Mouse (Mus musculus) kidney, adult 2 months (tissue): Measurements from ENCODE around the gene Atrip. TPM values are rescaled to one million over a fixed set of nuclear protein-coding genes. Genes with fewer than 3 reads are reported as not detected.
A peak's percentile ranks its signal among the peaks of the same experiment; 100 is the strongest.

Experiments
- DNase-seq: peaks from one replicate; pipeline ENCODE4 v3.0.0; 2021
- H3K27ac ChIP-seq: fragments of 200-500 bp; 2 replicates; pipeline ENCODE4 v1.5.1; 2012; ENCODE audit warnings: low read depth, low read length, control low read depth, inconsistent platforms; ENCODE audit not compliant: insufficient read depth
- H3K27me3 ChIP-seq: fragments of 200-500 bp; replicated peaks from 2 replicates; pipeline ENCODE4 v1.6.1; 2012; ENCODE audit warnings: mild to moderate bottlenecking, moderate library complexity, low read length, inconsistent platforms; ENCODE audit not compliant: control insufficient read depth, insufficient read depth
- H3K36me3 ChIP-seq: fragments of 200-500 bp; 2 replicates; pipeline ENCODE4 v1.6.1; 2012; ENCODE audit warnings: mild to moderate bottlenecking, moderate library complexity, low read length, inconsistent platforms; ENCODE audit not compliant: control insufficient read depth, insufficient read depth
- H3K4me1 ChIP-seq: fragments of 200-500 bp; 2 replicates; pipeline ENCODE4 v1.6.1; 2011; ENCODE audit warnings: low read length; ENCODE audit not compliant: control insufficient read depth, insufficient read depth
- H3K4me3 ChIP-seq: fragments of 200-500 bp; 2 replicates; pipeline ENCODE4 v1.5.1; 2011; ENCODE audit warnings: mild to moderate bottlenecking, low read depth, low read length, control low read depth; ENCODE audit not compliant: insufficient read depth
- CTCF ChIP-seq: fragments of 200-500 bp; conservative IDR thresholded peaks from 2 replicates; pipeline ENCODE4 v1.5.1; 2011; ENCODE audit warnings: low read depth, mild to moderate bottlenecking, control low read depth, low read length, moderate library complexity, mixed read lengths; ENCODE audit not compliant: insufficient read depth, insufficient read length
- POLR2A ChIP-seq: fragments of 200-500 bp; IDR thresholded peaks from one replicate; pipeline ENCODE4 v1.6.1; 2011; ENCODE audit warnings: low read depth, low read length, control low read depth
- WGBS: fragments of 180-500 bp; shearing (Covaris S2); methylation state at CpG from one replicate; pipeline ENCODE4 v1.1.7; 2018; 5-methylcytosine and 5-hydroxymethylcytosine counted together
- polyA plus RNA-seq: library from polyadenylated mRNA; depleted of rRNA; stranded (reverse); fragments of >200 nt; gene quantifications from 2 replicates; pipeline ENCODE4 v1.2.3, GENCODE M21; 2012

The Atrip gene
- polyA plus RNA-seq, 1 experiment = 20.2 TPM

DNA sequence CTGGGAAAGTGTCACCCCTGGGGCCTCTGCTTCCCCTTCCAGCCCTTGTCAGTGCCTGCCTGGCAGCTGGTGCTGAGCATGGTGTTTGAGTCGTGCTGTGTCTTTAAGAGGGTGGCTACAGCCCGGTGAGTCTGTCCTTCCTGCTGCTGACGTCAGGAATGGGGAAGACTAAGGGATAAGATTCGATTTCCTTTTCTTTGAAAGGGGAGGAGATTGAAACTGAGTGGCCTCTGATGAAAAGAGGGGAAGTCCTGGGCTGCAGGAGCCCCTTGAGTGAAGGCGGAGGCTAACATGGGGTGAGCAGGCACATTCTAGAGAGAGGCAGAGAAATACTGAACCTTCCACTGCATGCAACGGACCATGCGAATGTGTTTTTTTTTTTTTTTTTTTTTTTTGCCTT is 19.2 kb downstream of the Atrip start:
- H3K36me3 ChIP-seq = no peaks in the 10 kb centered on the region
- WGBS = 3% methylated on average over 7 of the region's 7 CpGs
- no peaks in the 10 kb centered on the region for H3K27me3 ChIP-seq
- H3K4me3 ChIP-seq = peak overlapping the region; percentile 37
- H3K4me1 ChIP-seq = peaks cover 7% of the 10 kb centered on the region; the same call in 1 of the 2 replicates
- TF ChIP-seq POLR2A = no peak
- TF ChIP-seq CTCF = no peak
- peak; percentile 88 for DNase-seq
- peak overlapping the region; percentile 14 for H3K27ac ChIP-seq

DNA sequence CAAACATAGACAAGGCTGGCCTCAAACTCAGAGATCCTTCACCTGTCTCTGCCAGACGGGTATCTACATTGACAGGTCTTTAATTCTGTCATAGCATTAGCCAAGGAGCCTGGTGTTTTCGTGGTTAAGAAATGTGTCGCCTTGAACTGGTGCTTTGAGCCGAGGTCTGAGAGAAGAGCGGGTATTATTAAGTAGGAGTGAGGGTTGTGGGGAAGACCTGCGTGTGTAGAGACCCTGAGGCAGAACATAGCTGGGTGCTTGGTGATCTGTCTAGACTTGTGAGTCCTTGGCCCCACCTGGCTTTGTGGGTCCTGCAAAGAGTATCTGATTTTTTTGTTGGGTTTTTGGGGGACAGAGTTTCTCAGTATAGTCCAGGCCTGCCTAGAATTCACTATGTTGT is 20.1 kb downstream of the Atrip start:
- no peak overlapping the region for H3K27ac ChIP-seq
- no peaks in the 10 kb centered on the region for H3K27me3 ChIP-seq
- H3K4me1 ChIP-seq = peaks cover 6% of the 10 kb centered on the region; the same call in 1 of the 2 replicates
- TF ChIP-seq CTCF (no peak), POLR2A (no peak)
- WGBS = 70% methylated on average over 6 of the region's 6 CpGs
- no peak overlapping the region for H3K4me3 ChIP-seq
- DNase-seq = no peak
- H3K36me3 ChIP-seq = no peaks in the 10 kb centered on the region

GRCm38 (mm10) chr9:109053366-109053765 is 20.6 kb downstream of the Atrip start:
- Histone ChIP-seq H3K4me1 (0 out of 2 replicates have a peak, but pooled peaks cover 3% of the 10 kb centered on the region), H3K27ac (no peak overlapping the region), H3K27me3 (no peaks in the 10 kb centered on the region), H3K4me3 (no peak overlapping the region), H3K36me3 (no peaks in the 10 kb centered on the region)
- DNase-seq = no peak
- WGBS = 78% methylated on average over 3 of the region's 3 CpGs
- TF ChIP-seq CTCF = no peak
- no peak for TF ChIP-seq POLR2A

DNA sequence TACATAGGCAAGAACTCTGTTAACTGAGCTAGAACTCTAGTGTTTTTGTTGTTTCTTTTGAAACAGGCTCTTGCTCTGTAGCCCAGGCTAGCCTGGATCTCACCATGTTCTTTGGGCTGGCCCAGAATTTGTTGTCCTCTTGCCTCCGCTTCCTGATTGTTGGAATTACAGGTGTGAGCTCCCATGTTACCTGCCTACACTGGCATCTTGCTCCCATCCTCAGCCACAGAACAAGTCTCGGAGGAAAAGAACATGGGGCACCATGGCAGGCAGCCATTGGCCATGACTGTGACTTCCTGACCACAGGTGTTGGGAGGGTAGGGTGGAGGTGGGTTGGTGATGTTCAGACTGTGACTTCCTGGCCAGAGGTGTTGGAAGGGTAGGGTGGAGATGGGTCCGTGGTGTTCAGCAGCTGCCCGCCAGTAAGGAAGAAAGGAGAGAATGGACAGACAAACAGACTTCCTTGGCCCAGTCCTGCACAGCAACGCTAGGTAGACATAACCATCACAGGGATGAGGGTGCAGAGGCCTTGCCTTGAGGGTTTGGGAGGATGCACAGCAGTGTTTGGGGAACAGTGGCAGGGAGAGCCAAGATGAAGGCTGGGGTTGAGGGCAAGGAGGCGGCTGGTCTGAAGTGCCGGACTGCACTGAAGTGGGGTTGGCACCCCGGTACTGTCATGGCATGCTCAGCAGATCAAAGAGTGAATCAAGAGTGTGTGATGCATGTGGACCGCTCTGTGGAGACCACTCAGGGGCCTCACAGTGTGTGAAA is 21.2 kb downstream of the Atrip start:
- Histone ChIP-seq H3K27ac (no peak overlapping the region), H3K36me3 (no peaks in the 10 kb centered on the region), H3K27me3 (no peaks in the 10 kb centered on the region), H3K4me3 (no peak overlapping the region), H3K4me1 (0 out of 2 replicates have a peak, but pooled peaks cover 3% of the 10 kb centered on the region)
- no peak for DNase-seq
- TF ChIP-seq POLR2A (no peak), CTCF (no peak)
- WGBS = 87% methylated on average over 9 of the region's 9 CpGs

- no peak for DNase-seq
- H3K36me3 ChIP-seq = no peaks in the 10 kb centered on the region
- H3K27ac ChIP-seq = no peak overlapping the region
- TF ChIP-seq CTCF = no peak
- 91% methylated on average over 10 of the region's 10 CpGs for WGBS
- H3K4me3 ChIP-seq = no peak overlapping the region
- 0 out of 2 replicates have a peak, but pooled peaks cover 3% of the 10 kb centered on the region for H3K4me1 ChIP-seq
- no peaks in the 10 kb centered on the region for H3K27me3 ChIP-seq
These were observed 22.1 kb downstream of the Atrip start for GRCm38 (mm10) chr9:109051651-109052489.

DNA sequence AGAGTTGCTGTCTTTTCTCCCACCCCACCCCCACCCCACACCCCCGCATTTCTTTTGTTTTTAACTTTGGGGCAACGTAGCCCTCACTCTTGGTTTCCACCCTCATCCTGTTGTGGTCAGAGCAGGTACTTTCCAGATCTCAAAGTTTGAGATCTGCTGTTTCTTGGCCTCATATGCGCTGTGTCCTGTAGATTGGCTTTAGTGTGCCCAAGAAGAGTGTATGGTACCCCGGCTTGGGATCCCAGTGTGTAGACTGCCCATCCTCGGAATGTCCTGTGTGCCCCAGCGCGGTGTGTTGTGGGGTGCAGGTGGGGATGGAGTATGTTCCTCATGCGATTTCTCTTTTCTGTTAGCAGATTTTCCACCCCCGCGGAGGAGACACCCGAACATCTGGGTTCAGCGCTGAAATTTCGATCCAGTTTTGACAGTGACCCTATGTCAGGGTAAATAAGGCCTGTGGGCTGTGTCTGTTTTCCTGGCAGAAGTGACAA is 22.9 kb downstream of the Atrip start:
- Histone ChIP-seq H3K27me3 (no peaks in the 10 kb centered on the region), H3K4me3 (no peak overlapping the region), H3K27ac (no peak overlapping the region), H3K36me3 (no peaks in the 10 kb centered on the region), H3K4me1 (0 out of 2 replicates have a peak, but pooled peaks cover 3% of the 10 kb centered on the region)
- no peak for DNase-seq
- 87% methylated on average over 13 of the region's 13 CpGs for WGBS
- TF ChIP-seq POLR2A (no peak), CTCF (no peak)

- H3K4me1 ChIP-seq = 0 out of 2 replicates have a peak, but pooled peaks cover 3% of the 10 kb centered on the region
- H3K27ac ChIP-seq = no peak overlapping the region
- WGBS = 62% methylated on average over 3 of the region's 3 CpGs
- TF ChIP-seq POLR2A (no peak), CTCF (no peak)
- H3K4me3 ChIP-seq = no peak overlapping the region
- no peaks in the 10 kb centered on the region for H3K27me3 ChIP-seq
- DNase-seq = no peak
- no peaks in the 10 kb centered on the region for H3K36me3 ChIP-seq
These were observed 23.3 kb downstream of the Atrip start for GRCm38 (mm10) chr9:109050674-109050997.
